37 mouse cellular contexts compared by ENCODE assay signal in the genomic region with DNA sequence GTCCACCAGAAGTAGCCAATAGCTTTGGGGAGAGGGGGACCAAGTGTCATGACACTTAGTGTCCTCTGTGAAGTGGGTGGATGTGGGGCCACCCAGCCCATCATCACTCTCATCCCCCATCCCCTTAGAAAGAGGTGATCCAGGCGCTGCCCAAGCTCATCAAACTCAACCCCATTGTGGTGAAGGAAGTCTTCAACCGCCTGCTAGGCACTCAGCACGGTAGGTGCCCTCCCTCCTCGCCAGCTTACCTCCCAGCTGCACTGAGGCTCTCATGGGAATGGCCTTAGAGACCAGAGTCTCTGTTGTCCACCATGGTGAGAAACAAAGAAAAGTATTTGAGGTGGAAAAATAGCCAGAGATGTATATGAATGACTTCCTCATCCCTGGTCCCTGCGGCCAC. TPM values are rescaled to one million over a fixed set of nuclear protein-coding genes. Genes with fewer than 3 reads are reported as not detected.
"Had no signal": no experiment of that assay in that cellular context is flagged by ENCODE, and none has a peak within 500 bp of the region (broad histone marks: within the 10 kb centered on the region; RNA-seq: fewer than 3 reads in every experiment).

No protein-coding gene starts in this region.

- H3K4me3 ChIP-seq: heart, embryonic 10.5 days; heart, embryonic 12.5 days; heart, embryonic 13.5 days; heart, embryonic 15.5 days; hindbrain, embryonic 10.5 days; hindbrain, embryonic 12.5 days; hindbrain, embryonic 13.5 days; hindbrain, embryonic 15.5 days; intestine, embryonic 15.5 days; kidney, embryonic 15.5 days had no signal

- DNase-seq: heart, postnatal 10 days; heart, postnatal 14 days; heart, postnatal 36 days; heart, postnatal 4 days; kidney, adult 11 months; kidney, adult 18-20 months; kidney, adult 2 months; kidney, adult 8-10 months; kidney, adult 9 months; kidney, postnatal 10 days; kidney, postnatal 14 days; kidney, postnatal 25 days; kidney, postnatal 36 days; kidney, postnatal 4 days; layer of hippocampus, adult 9-11 months; layer of hippocampus, postnatal 36 days had no signal

- H3K27ac ChIP-seq: heart, embryonic 10.5 days; heart, embryonic 13.5 days; heart, embryonic 15.5 days; hindbrain, embryonic 10.5 days; hindbrain, embryonic 12.5 days; hindbrain, embryonic 13.5 days; hindbrain, embryonic 14.5 days; hindbrain, embryonic 15.5 days; hindbrain, postnatal 0 days; intestine, embryonic 15.5 days; kidney, embryonic 15.5 days; kidney, postnatal 0 days had no signal

RNA-seq across cellular contexts. Expression of a gene that starts 5.2 kb away (rescaled TPM):
- total RNA-seq: heart, postnatal 10 days; heart, postnatal 14 days; heart, postnatal 25 days; heart, postnatal 36 days; heart, postnatal 4 days; hematopoietic stem cell, adult 5-6 weeks; hindbrain, postnatal 0 days; layer of hippocampus, adult 18-20 months had no signal

RNA-seq across cellular contexts. Expression of a gene that starts 25.9 kb away (rescaled TPM):
- total RNA-seq: heart, postnatal 10 days; heart, postnatal 14 days; heart, postnatal 25 days; heart, postnatal 36 days; heart, postnatal 4 days; hindbrain, postnatal 0 days; layer of hippocampus, adult 18-20 months; layer of hippocampus, adult 8-10 months; layer of hippocampus, postnatal 14 days; layer of hippocampus, postnatal 25 days; layer of hippocampus, postnatal 36 days; left cerebral cortex, adult 18-20 months; left cerebral cortex, adult 8-10 months had no signal
